Mouse (Mus musculus) embryonic facial prominence, embryonic 11.5 days (tissue): Measurements from ENCODE around the gene Car8. TPM values are rescaled to one million over a fixed set of nuclear protein-coding genes. Genes with fewer than 3 reads are reported as not detected.

Source experiments
- ATAC-seq: fragments of 200-750 bp; cut with Nextera tagmentation; replicated peaks from 2 replicates; pipeline ENCODE4 v1.8.0; 2017; ENCODE audit warnings: low read depth; ENCODE audit not compliant: insufficient number of reproducible peaks, low FRiP score, low TSS enrichment
- DNase-seq: peaks from one replicate; pipeline ENCODE4 v3.0.0-alpha.2; 2015; ENCODE audit warnings: low spot score
- H3K27ac ChIP-seq: fragments of 300-500 bp; sonication (generic); replicated peaks from 2 replicates; pipeline ENCODE4 v1.5.1; 2014; ENCODE audit warnings: mild to moderate bottlenecking, low read depth, low read length, control low read depth
- H3K27me3 ChIP-seq: fragments of 300-500 bp; sonication (generic); 2 replicates; pipeline ENCODE4 v1.6.1; 2014; ENCODE audit warnings: mild to moderate bottlenecking, low read length, moderate library complexity, mixed read lengths; ENCODE audit not compliant: control insufficient read depth, insufficient read depth
- H3K36me3 ChIP-seq: fragments of 300-500 bp; sonication (generic); replicated peaks from 2 replicates; pipeline ENCODE4 v1.6.1; 2014; ENCODE audit warnings: low read depth, mild to moderate bottlenecking, low read length, moderate library complexity, mixed read lengths; ENCODE audit not compliant: control insufficient read depth, insufficient read depth
- H3K4me1 ChIP-seq: fragments of 300-500 bp; sonication (generic); 2 replicates; pipeline ENCODE4 v1.6.1; 2014; ENCODE audit warnings: low read length, mixed read lengths; ENCODE audit not compliant: control insufficient read depth, insufficient read depth
- H3K4me2 ChIP-seq: fragments of 300-500 bp; sonication (generic); 2 replicates; pipeline ENCODE4 v1.6.1; 2014; ENCODE audit warnings: low read depth, mild to moderate bottlenecking, control low read depth, low read length, moderate library complexity
- H3K4me3 ChIP-seq: fragments of 300-500 bp; sonication (generic); 2 replicates; pipeline ENCODE4 v1.5.1; 2014; ENCODE audit warnings: low read depth, low read length, control low read depth
- H3K9ac ChIP-seq: fragments of 300-500 bp; sonication (generic); replicated peaks from 2 replicates; pipeline ENCODE4 v1.6.1; 2014; ENCODE audit warnings: mild to moderate bottlenecking, control low read depth, low read length
- H3K9me3 ChIP-seq: fragments of 300-500 bp; sonication (generic); replicated peaks from 2 replicates; pipeline ENCODE4 v1.6.1; 2016; ENCODE audit warnings: mild to moderate bottlenecking, low read length, inconsistent platforms, mixed read lengths; ENCODE audit not compliant: control insufficient read depth
- WGBS: fragments of 180-500 bp; shearing (Covaris S2); extraction: QIAGEN DNeasy Blood & Tissue Kit; methylation state at CpG from one replicate; pipeline ENCODE4 v1.1.7; 2014; 5-methylcytosine and 5-hydroxymethylcytosine counted together
- polyA plus RNA-seq: library from polyadenylated mRNA; unstranded; fragments of >200 nt; fragmentation: Nextera tagmentation; extraction: Ambion mirVana; gene quantifications from 2 replicates; pipeline ENCODE4 v1.2.1, GENCODE M21; 2014

Gene Car8
- 2.6 and 3.0 TPM in 2 replicates for polyA plus RNA-seq

GRCm38 (mm10) chr4:8238560-8239305, at the start of gene Car8:
TSS of gene Car8 (minus strand) at chr4:8239041.
- WGBS = 1% methylated on average over 49 of the region's 49 CpGs
- Histone ChIP-seq H3K4me1 (no peaks in the 10 kb centered on the region), H3K27ac (no peak within 1 kb of the TSS), H3K9me3 (no peaks in the 10 kb centered on the region), H3K4me3 (peak within 1 kb of the TSS; percentile 59), H3K4me2 (peak within 1 kb of the TSS; percentile 100), H3K36me3 (no peaks in the 10 kb centered on the region), H3K27me3 (no peaks in the 10 kb centered on the region), H3K9ac (peak within 1 kb of the TSS; percentile 67)
- DNase-seq (peak; percentile 80), ATAC-seq (peak; percentile 91)

DNA sequence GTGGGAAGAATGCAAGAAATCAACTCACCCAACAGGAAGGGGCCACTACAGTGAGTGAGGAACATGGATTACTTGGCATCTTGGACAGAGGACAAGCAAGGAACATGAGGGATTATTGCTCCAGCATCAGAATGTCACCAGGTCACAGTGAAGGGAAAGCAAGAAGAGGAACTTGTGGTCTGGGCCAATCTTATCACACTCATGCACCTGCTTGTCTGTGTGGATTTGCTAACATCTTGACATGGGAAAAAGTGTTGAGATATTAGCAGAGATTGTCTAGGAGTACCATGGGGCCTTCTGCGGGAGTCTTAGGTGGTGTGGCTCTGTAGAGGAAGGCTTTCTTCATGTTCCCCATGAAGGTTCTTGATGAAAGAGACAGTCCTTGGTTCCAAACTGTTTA, 46.1 kb upstream of the Car8 start:
- ATAC-seq = no peak
- WGBS = 79% methylated on average over 1 of the region's 1 CpGs
- no peaks in the 10 kb centered on the region for H3K27me3 ChIP-seq
- H3K4me2 ChIP-seq = no peak overlapping the region
- no peak overlapping the region for H3K27ac ChIP-seq
- no peak overlapping the region for H3K4me3 ChIP-seq
- no peaks in the 10 kb centered on the region for H3K4me1 ChIP-seq
- no peaks in the 10 kb centered on the region for H3K9me3 ChIP-seq
- no peak overlapping the region for H3K9ac ChIP-seq
- no peak for DNase-seq
- no peaks in the 10 kb centered on the region for H3K36me3 ChIP-seq

DNA sequence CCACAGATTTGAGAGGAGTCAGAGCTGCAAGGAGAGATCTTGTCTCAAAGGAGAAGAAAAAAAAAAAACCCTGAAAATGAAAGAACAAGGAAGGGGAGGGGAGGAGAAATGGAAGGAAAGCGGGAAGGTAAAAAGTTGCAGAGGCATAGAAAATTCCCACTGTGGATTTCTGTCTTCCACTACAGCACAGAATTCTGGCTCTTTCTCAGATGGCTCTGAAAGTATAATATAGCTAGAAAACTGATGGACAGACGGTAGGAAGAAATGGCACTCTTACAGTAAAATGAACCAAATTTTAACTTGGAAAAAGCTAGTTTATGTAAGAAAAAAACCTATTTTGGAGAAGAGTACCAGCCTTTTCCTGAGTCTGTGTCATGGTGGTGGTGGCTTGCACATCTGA, 39.3 kb upstream of the Car8 start:
- no peak overlapping the region for H3K4me2 ChIP-seq
- H3K27ac ChIP-seq = no peak overlapping the region
- no peak overlapping the region for H3K4me3 ChIP-seq
- H3K4me1 ChIP-seq = no peaks in the 10 kb centered on the region
- H3K27me3 ChIP-seq = no peaks in the 10 kb centered on the region
- no peaks in the 10 kb centered on the region for H3K9me3 ChIP-seq
- 85% methylated on average over 2 of the region's 2 CpGs for WGBS
- H3K36me3 ChIP-seq = no peaks in the 10 kb centered on the region
- no peak overlapping the region for H3K9ac ChIP-seq
- ATAC-seq (no peak), DNase-seq (no peak)

DNA sequence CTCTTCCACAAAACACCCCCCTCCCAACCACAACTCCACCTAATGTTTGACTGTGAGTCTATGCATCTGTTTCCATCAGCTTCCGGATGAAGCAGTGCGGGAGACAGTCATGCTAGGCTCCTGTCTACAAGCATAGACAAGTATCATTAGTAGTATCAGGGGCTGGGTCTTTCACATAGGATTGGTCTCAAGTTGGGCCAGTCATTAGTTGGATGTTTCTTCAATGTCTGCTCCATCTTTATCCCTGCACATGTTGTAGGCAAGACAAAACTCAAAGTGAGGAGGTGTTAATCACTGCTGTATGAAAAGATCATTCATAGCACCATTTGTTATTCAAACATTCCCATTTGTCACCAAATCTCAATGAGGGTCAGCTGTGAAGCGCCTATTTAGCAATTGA, 11.0 kb upstream of the Car8 start:
- Histone ChIP-seq H3K4me1 (no peaks in the 10 kb centered on the region), H3K27ac (no peak overlapping the region), H3K9ac (no peak overlapping the region), H3K4me3 (no peak overlapping the region), H3K4me2 (no peak overlapping the region), H3K36me3 (no peaks in the 10 kb centered on the region), H3K27me3 (no peaks in the 10 kb centered on the region), H3K9me3 (no peaks in the 10 kb centered on the region)
- DNase-seq (no peak), ATAC-seq (no peak)
- WGBS = 89% methylated on average over 3 of the region's 3 CpGs

DNA sequence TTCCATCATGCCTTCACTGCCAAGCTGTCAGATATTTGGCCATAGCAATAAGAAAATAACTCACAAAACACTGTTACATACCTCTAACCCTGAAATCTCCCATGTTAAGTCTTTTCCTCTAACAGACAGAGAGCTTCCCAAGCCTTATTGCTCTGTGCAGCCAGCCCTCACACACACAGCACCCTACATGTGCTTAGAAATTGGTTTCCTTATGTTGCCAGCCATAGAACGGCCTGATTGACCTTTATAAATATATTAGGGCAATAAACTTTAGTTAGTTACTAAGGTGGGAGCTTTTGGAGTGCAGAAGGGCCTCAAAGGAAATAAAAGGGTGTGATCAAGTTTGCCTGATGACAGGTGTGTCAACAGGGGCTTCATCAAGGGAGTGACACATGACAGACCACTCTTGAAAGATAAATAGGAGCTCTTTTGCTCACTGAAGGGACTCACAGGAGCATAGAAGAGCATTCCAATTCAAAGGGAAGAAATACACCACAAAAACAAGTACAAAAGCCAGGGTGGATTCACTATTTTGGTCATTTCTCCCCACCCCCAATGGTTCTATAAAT, 6.7 kb upstream of the Car8 start:
- Histone ChIP-seq H3K27me3 (no peaks in the 10 kb centered on the region), H3K4me3 (no peak overlapping the region), H3K9ac (no peak overlapping the region), H3K9me3 (no peaks in the 10 kb centered on the region), H3K4me2 (no peak overlapping the region), H3K27ac (no peak overlapping the region), H3K36me3 (no peaks in the 10 kb centered on the region), H3K4me1 (no peaks in the 10 kb centered on the region)
- DNase-seq (no peak), ATAC-seq (no peak)
- 77% methylated on average over 1 of the region's 1 CpGs for WGBS

- H3K27ac ChIP-seq = no peak overlapping the region
- WGBS = 88% methylated on average over 3 of the region's 3 CpGs
- no peak overlapping the region for H3K9ac ChIP-seq
- H3K4me1 ChIP-seq = no peaks in the 10 kb centered on the region
- H3K4me2 ChIP-seq = no peak overlapping the region
- DNase-seq (no peak), ATAC-seq (no peak)
- H3K36me3 ChIP-seq = no peaks in the 10 kb centered on the region
- no peaks in the 10 kb centered on the region for H3K9me3 ChIP-seq
- no peak overlapping the region for H3K4me3 ChIP-seq
- H3K27me3 ChIP-seq = no peaks in the 10 kb centered on the region
Observed at GRCm38 (mm10) chr4:8245062-8245461, 6.2 kb upstream of the Car8 start.

DNA sequence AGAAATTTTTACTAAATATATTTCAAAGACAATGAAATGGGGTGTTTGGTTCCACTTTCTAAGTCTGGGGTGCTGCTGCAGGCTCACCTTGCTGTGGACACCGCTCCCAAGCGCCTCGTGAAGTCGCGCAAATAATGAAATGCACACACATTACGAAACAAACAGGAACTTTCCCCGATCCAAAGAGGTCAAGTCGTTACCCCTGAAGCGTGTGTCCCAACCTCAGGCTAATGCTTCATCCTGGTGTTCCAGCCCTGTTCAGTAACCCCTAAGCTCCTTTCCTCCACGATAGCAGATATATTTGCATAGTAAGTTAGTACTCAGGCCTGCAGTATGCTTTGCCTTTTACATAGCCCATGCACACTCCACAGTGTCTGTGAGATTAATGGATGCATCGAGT, 858 bp upstream of the Car8 start:
- no peaks in the 10 kb centered on the region for H3K9me3 ChIP-seq
- no peak overlapping the region for H3K4me3 ChIP-seq
- H3K27ac ChIP-seq = no peak overlapping the region
- no peak overlapping the region for H3K4me2 ChIP-seq
- H3K4me1 ChIP-seq = no peaks in the 10 kb centered on the region
- DNase-seq = no peak
- no peak overlapping the region for H3K9ac ChIP-seq
- H3K36me3 ChIP-seq = no peaks in the 10 kb centered on the region
- ATAC-seq = no peak
- 60% methylated on average over 11 of the region's 11 CpGs for WGBS
- H3K27me3 ChIP-seq = no peaks in the 10 kb centered on the region

GRCm38 (mm10) chr4:8239306-8239670, 447 bp upstream of the Car8 start:
- 18% methylated on average over 11 of the region's 11 CpGs for WGBS
- Histone ChIP-seq H3K27ac (no peak overlapping the region), H3K9me3 (no peaks in the 10 kb centered on the region), H3K4me1 (no peaks in the 10 kb centered on the region), H3K9ac (peak overlapping the region; percentile 67), H3K4me3 (peak overlapping the region; percentile 59), H3K36me3 (no peaks in the 10 kb centered on the region), H3K27me3 (no peaks in the 10 kb centered on the region), H3K4me2 (peak overlapping the region; percentile 100)
- ATAC-seq (0 out of 2 replicates have a peak, but pooled peaks have one; percentile 70), DNase-seq (no peak)
